In genomic region chr9:30428231-30428630, GRCm38 (mm10) we compare ENCODE assay signal across 10 mouse cellular contexts. TPM values are rescaled to one million over a fixed set of nuclear protein-coding genes. Genes with fewer than 3 reads are reported as not detected.
A peak's percentile ranks its signal among the peaks of the same experiment; 100 is the strongest.
DNase-seq lines count a peak whose midpoint lies in the region; ATAC-seq and TF ChIP-seq lines count a peak whose summit lies in the region.
"Had no signal": no experiment of that assay in that cellular context is flagged by ENCODE, and none has a peak within 500 bp of the region (broad histone marks: within the 10 kb centered on the region; RNA-seq: fewer than 3 reads in every experiment).

No protein-coding gene starts in this region.

- H3K9ac ChIP-seq in lung, embryonic 15.5 days, result no peak overlapping the region; the same call in 1 of the 2 replicates
- H3K9ac ChIP-seq in intestine, postnatal 0 days (ENCODE audit: low read depth, low read length), result no peak overlapping the region
- 0 out of 2 replicates have a peak overlapping the region, but pooled peaks have one; percentile 83 for H3K9ac ChIP-seq in neural tube, embryonic 12.5 days

- peaks cover 11% of the 10 kb centered on the region for H3K36me3 ChIP-seq in lung, embryonic 15.5 days
- peaks cover 12% of the 10 kb centered on the region; the same call in 1 of the 2 replicates for H3K36me3 ChIP-seq in intestine, postnatal 0 days (ENCODE audit: control insufficient read depth, insufficient read depth)
- peaks cover 10% of the 10 kb centered on the region for H3K36me3 ChIP-seq in neural tube, embryonic 12.5 days

- intact Hi-C loops in gastrocnemius, adult 2 months (cut with DNase I), result loop anchor here (10.0 kb wide), 1 partner anchor 763 kb away; no protein-coding TSS in a partner anchor
- intact Hi-C loops in gastrocnemius, postnatal 14 days (cut with DNase I; ENCODE audit: low total_unique reads), result no loop called here

- no peak for DNase-seq in gastrocnemius, adult 2 months
- DNase-seq in gastrocnemius, postnatal 14 days, result no peak
- DNase-seq in lung, postnatal 25 days (ENCODE audit: low spot score), result no peak
- no peak for DNase-seq in urinary bladder, adult 2 months (ENCODE audit: low spot score)
- DNase-seq: heart, postnatal 10 days; lung, postnatal 4 days had no signal

- TF ChIP-seq CTCF in gastrocnemius, adult 2 months (IDR thresholded peaks at IDR 0.05), result no peak
- TF ChIP-seq CTCF in intestine, postnatal 0 days (IDR thresholded peaks at IDR 0.05; ENCODE audit: low read depth), result no peak

- H3K4me1 ChIP-seq in lung, embryonic 15.5 days, result peaks cover 29% of the 10 kb centered on the region
- H3K4me1 ChIP-seq in intestine, postnatal 0 days (replicated peaks; ENCODE audit: control insufficient read depth, insufficient read depth, low read length), result peaks cover 6% of the 10 kb centered on the region; the same call in 1 of the 2 replicates
- H3K4me1 ChIP-seq in neural tube, embryonic 12.5 days, result peaks cover 37% of the 10 kb centered on the region

- H3K9me3 ChIP-seq in lung, embryonic 15.5 days, result no peaks in the 10 kb centered on the region
- no peaks in the 10 kb centered on the region for H3K9me3 ChIP-seq in intestine, postnatal 0 days (ENCODE audit: control insufficient read depth)
- H3K9me3 ChIP-seq in neural tube, embryonic 12.5 days, result no peaks in the 10 kb centered on the region

- H3K27me3 ChIP-seq in lung, embryonic 15.5 days, result no peaks in the 10 kb centered on the region
- H3K27me3 ChIP-seq in intestine, postnatal 0 days (replicated peaks; ENCODE audit: control insufficient read depth, insufficient read depth, low read length), result no peaks in the 10 kb centered on the region
- H3K27me3 ChIP-seq in neural tube, embryonic 12.5 days (replicated peaks), result no peaks in the 10 kb centered on the region

- no peak for ATAC-seq in lung, embryonic 15.5 days (ENCODE audit: borderline replicate concordance, extremely low read depth, low FRiP score, low TSS enrichment)
- ATAC-seq in intestine, postnatal 0 days, result no peak
- no peak for ATAC-seq in neural tube, embryonic 12.5 days (ENCODE audit: low FRiP score, low read depth)
- ATAC-seq in monocyte, adult 5-6 weeks (replicated peaks; ENCODE audit: insufficient number of reproducible peaks, low FRiP score, low TSS enrichment, poor library complexity, severe bottlenecking), result no peak

- no peak overlapping the region for H3K27ac ChIP-seq in gastrocnemius, adult 2 months
- no peak overlapping the region for H3K27ac ChIP-seq in lung, embryonic 15.5 days
- H3K27ac ChIP-seq in intestine, postnatal 0 days (ENCODE audit: low read depth, low read length), result no peak overlapping the region
- no peak overlapping the region for H3K27ac ChIP-seq in neural tube, embryonic 12.5 days

- WGBS in lung, embryonic 15.5 days, result 89% methylated on average over 5 of the region's 5 CpGs
- WGBS in intestine, postnatal 0 days, result 94% methylated on average over 5 of the region's 5 CpGs
- whole genome bisulfite sequencing in neural tube, embryonic 12.5 days, result 93% methylated on average over 5 of the region's 5 CpGs

- H3K4me2 ChIP-seq in lung, embryonic 15.5 days, result peak overlapping the region; percentile 77
- H3K4me2 ChIP-seq in intestine, postnatal 0 days (replicated peaks; ENCODE audit: low read depth), result peak overlapping the region; percentile 78; the same call in 1 of the 2 replicates
- peak overlapping the region; percentile 72 for H3K4me2 ChIP-seq in neural tube, embryonic 12.5 days (replicated peaks)

- peak overlapping the region; percentile 96 for H3K4me3 ChIP-seq in gastrocnemius, adult 2 months
- peak overlapping the region; percentile 82; the same call in 1 of the 2 replicates for H3K4me3 ChIP-seq in lung, embryonic 15.5 days
- H3K4me3 ChIP-seq in intestine, postnatal 0 days (ENCODE audit: low read depth, low read length), result no peak overlapping the region
- peak overlapping the region; percentile 83; the same call in 1 of the 2 replicates for H3K4me3 ChIP-seq in neural tube, embryonic 12.5 days

RNA-seq across cellular contexts. Expression of gene Snx19, which starts 1.3 kb away (rescaled TPM):
- 10 to 100 TPM; 20.9 to 22.7 TPM for total RNA-seq in gastrocnemius, adult 2 months (2021)
- total RNA-seq in gastrocnemius, postnatal 14 days (2021), result 10 to 100 TPM; 17.6 to 18.7 TPM
- 17.1 and 17.6 TPM in 2 replicates for polyA plus RNA-seq in lung, embryonic 15.5 days (2015; fragmentation: Nextera tagmentation; extraction: Ambion mirVana)
- 8.6 and 8.9 TPM in 2 replicates for polyA plus RNA-seq in intestine, postnatal 0 days (2015; fragmentation: Nextera tagmentation; extraction: Ambion mirVana)
- 25.6 and 27.0 TPM in 2 replicates for polyA plus RNA-seq in neural tube, embryonic 12.5 days (2016; fragmentation: Nextera tagmentation; extraction: Ambion mirVana)
- polyA plus RNA-seq in urinary bladder, adult 2 months (2012; rRNA removed), result 20.2 and 21.0 TPM in 2 replicates
- total RNA-seq in monocyte, adult 5-6 weeks (2017), result 11.9 to 23.5 TPM (median 13.9 TPM) in 3 replicates
